Mouse (Mus musculus) kidney, postnatal 14 days (tissue): Measurements from ENCODE around the gene Mfsd12.
A peak's percentile ranks its signal among the peaks of the same experiment; 100 is the strongest.

ENCODE experiments used
- DNase-seq: peaks from one replicate; pipeline ENCODE4 v3.0.0; 2022; ENCODE audit warnings: mixed read lengths

The Mfsd12 gene

GRCm38 (mm10) chr10:81383802-81384604 is 26.7 kb downstream of the Mfsd12 start, which contains the start of the genes Dohh and Gm48551:
Gene Dohh, plus strand, starts transcription at chr10:81384428.
Gene Gm48551, plus strand, starts transcription at chr10:81384466.
- DNase-seq = peak; percentile 99

DNA sequence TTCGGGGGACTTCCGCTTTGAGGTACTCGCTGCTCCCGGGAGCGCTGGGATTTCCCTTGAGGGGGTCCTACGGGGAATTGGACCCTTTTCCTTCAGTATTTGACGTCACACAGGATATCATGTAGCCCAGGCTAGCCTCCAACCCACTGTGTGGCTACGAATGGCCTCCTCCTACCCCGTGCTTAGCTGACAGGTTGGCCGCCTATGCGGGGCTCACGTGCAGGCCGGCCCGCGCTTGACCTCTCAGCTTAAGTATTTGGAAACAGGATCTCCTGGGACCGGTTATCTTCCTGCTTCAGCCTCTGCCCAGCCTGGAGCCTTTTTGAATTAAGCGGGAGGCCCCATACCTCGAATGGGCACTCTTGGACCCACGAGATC is 27.3 kb downstream of the Mfsd12 start:
- DNase-seq = no peak

DNA sequence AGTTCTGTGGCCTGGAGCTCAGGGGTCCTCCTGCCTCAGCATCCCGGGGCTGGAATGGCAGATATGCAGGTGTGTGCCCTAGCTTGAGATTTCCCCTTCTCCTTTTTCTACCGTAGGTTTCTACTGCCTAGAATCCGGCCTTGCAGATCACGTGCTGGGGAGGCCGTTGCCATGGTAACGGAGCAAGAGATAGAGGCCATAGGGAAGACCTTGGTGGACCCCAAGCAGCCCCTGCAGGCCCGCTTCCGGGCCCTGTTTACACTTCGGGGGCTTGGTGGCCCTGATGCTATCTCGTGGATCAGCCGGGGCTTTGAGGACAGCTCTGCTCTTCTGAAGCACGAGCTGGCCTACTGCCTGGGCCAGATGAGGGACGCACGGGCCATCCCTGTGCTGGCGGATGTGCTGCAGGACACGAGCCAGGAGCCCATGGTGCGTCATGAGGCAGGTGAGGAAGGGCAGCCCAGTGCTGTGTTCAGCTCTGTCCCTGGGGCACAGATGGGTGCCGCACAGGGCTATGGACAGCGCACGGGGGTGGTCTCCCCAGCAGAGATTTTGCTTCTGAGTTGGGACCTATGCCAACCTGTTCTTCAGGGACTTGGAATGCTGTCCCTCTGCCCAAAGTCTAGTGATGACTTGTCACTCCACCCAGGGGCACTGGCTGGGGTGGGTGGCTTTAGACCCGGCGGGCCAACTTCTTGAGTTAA is 28.5 kb downstream of the Mfsd12 start:
- no peak for DNase-seq

GRCm38 (mm10) chr10:81387716-81388115 is 30.4 kb downstream of the Mfsd12 start:
- no peak for DNase-seq

GRCm38 (mm10) chr10:81388505-81389055 is 31.3 kb downstream of the Mfsd12 start, which contains the start of gene Gm48552:
Gene Gm48552, plus strand, starts transcription at chr10:81389005.
- no peak for DNase-seq

DNA sequence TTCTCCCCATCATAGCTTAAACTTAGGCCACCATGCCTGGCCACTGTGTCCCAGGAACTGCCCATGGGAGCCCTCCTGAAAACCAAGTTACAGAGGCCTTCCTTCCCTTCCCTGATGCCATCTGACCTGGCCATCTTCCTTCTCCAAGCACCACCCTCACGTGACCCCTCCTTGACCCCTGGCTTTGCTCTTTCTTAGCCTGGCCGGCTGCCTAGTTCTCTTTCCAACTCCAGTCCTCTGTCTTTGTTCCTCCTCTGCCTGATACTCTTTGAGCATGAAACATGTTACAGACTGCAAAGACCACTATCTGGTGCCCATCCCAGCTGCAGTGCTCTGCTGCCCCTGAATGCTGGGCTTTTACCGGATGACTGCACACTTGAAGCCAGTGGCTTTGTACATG is 32.1 kb downstream of the Mfsd12 start:
- peak; percentile 58 for DNase-seq

DNA sequence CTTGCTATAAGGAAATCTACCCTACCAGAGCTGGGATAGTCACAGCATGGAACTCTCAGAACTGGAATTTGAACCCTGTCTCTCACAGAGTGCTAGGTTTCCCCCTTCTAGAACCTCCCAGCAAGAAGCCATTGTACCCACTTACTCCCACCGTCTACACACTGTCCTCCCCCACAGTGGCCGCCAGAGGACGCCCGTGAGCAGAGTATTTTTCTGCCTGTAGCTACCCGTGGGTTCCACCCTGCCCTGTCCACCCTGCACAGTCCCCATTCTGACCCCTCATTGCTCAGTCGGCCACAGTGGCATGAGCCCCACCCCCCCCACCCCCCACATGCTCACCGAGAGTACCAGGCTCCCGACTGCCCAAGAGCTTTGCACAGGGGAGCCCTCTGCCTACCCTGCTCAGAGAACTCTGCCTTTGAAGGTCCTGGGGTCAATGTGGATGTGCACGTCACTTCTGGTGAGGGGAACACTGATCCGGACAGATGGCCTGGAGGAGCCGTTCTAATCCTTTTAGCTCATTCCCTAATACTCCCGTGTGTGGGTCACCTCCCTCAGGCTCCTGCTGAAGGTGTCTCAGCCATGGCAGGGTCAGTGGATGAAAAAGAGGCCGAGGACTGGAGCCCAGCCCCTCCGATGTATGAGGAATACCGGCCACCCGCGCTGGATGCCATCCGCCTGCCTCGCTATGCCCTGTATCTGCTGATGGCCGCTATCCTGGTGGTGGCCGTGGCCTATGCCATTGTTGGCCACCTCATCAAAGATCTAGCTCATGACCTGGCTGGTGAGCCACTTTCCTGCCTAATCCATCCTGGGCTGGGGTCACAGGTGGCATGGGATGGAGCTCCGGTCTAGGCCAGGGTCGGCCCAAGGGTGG is 32.7 kb downstream of the Mfsd12 start:
- DNase-seq = peak; percentile 81

- no peak for DNase-seq
Observed at GRCm38 (mm10) chr10:81390678-81390965, 33.3 kb downstream of the Mfsd12 start.

- no peak for DNase-seq
Observed at GRCm38 (mm10) chr10:81392270-81392669, 35.0 kb downstream of the Mfsd12 start.

DNA sequence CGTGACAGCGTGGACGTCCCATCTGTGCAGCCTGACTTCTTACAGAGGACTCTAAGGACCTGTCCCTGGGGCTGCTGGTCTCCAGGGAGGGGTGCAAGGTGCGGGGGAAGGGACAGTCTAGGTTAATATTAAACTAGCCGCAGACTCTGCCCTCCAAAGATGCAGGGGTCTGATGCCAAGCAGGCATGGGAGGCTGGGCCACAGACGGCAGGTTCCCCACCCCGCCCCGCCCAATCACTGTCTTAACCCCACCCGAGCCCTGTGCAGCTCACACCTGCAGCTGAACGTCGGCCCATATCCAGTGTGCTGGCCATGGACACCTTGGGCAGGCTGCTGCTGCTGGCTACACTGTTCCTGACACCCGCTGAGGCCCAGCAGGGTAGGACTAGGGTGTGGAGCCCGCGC is 35.5 kb downstream of the Mfsd12 start, which contains the start of gene Smim24:
TSS of gene Smim24 (plus strand) at position 271 of the 405 bp plus-strand sequence.
- DNase-seq = peak; percentile 82

DNA sequence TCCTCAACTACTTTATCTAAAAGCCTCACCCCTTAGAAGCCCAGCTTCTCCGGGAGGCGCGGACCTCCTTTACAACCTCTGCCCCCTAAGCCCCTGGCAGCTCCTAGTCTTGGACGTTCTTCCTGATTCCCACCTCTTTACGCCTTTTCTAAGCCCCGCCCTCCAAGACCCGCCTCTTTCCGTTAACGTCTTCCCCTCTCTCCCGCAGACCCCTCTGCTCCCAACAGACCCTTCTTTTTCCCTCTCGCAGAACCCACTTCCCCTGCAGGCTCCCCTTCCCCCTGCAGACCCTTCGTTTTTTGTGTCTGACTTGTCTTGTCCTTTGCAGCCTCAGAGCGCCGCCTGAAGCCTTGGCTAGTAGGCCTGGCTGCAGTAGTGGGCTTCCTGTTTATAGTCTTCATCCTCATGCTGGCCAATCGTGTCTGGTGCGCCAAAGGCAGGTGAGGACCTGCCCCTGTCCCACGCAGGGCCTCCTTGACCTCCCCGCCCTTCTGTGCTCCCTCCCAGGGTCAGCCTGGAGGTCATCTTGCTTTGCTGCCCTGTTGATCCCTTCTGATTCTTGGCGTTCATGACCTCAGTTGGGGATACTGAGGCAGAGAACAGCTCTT is 36.3 kb downstream of the Mfsd12 start:
- DNase-seq = peak; percentile 66

DNA sequence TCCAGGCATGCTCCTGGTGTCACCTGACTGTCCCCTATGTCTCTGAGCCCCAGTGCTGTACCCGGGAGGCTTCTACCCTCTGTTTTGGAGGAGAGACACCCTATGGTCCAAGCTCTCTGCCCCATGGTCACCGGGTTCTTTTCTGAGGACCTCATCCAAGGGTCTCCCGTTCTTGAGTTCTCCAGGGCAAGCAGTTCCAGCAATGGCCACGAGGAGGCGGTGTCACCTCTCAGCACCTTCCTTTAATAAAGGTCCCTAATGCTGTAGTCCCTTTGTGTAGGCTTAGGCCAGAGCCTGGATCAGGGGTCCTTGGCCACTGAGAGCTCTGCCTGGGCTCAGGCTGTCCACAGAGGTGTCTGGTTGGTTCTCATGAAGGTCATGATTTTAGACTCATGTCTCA is 37.8 kb downstream of the Mfsd12 start:
- peak; percentile 77 for DNase-seq

GRCm38 (mm10) chr10:81395865-81396264 is 38.6 kb downstream of the Mfsd12 start:
- DNase-seq = no peak

- no peak for DNase-seq
Observed at GRCm38 (mm10) chr10:81396749-81397148, 39.5 kb downstream of the Mfsd12 start.

GRCm38 (mm10) chr10:81399296-81399695 is 42.0 kb downstream of the Mfsd12 start:
- DNase-seq = no peak

DNA sequence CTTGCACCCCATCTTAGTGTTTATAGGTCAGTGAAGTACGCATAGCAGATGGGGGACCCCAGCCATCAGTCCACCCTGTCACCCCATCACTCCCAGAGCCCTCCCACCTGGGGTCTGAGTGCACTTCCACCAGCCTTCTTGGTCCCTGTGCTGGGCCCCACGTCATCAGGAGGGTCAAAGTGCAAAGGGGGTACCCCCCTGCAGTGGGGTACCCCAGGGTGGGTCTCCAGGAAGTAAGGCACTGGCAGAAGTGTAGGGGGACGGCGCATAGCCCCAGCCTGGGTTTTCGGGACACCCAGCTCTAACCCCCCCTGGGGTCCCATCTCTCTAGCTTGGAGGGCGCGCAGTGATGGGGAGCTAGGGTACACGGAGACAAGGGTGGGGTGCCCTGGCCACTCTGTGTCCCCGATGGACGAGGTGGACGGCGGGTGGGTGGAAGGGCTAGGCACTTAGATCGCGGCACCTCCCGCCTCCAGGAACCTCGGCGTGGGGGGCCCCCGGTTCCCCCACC is 42.6 kb downstream of the Mfsd12 start:
- no peak for DNase-seq

GRCm38 (mm10) chr10:81400371-81401204 is 43.3 kb downstream of the Mfsd12 start:
- DNase-seq = no peak

- no peak for DNase-seq
Observed at GRCm38 (mm10) chr10:81401205-81401520, 43.9 kb downstream of the Mfsd12 start.

GRCm38 (mm10) chr10:81401521-81402226 is 44.4 kb downstream of the Mfsd12 start:
- DNase-seq = peak; percentile 90

GRCm38 (mm10) chr10:81402227-81402765 is 45.0 kb downstream of the Mfsd12 start:
- no peak for DNase-seq
